Mouse (Mus musculus) layer of hippocampus, adult 2 months (tissue): ENCODE data around the gene Coro2b. TPM values are rescaled to one million over a fixed set of nuclear protein-coding genes. Genes with fewer than 3 reads are reported as not detected.
A peak's percentile ranks its signal among the peaks of the same experiment; 100 is the strongest.

ENCODE experiments used
- DNase-seq, 2 experiments: peaks; one replicate each; pipeline ENCODE4 v3.0.0; 2022; ENCODE audit warnings: low spot score in 2 of 2
- H3K27ac ChIP-seq: fragments of 200-600 bp; 2 replicates; pipeline ENCODE4 v1.8.1; 2022
- H3K4me3 ChIP-seq: fragments of 200-600 bp; 2 replicates; pipeline ENCODE4 v1.8.1; 2022; ENCODE audit warnings: mild to moderate bottlenecking
- CTCF ChIP-seq: fragments of 200-600 bp; conservative IDR thresholded peaks from 2 replicates; pipeline ENCODE4 v1.8.1; 2022; ENCODE audit warnings: antibody characterized with exemption, mild to moderate bottlenecking, moderate library complexity
- total RNA-seq, 2 experiments: library from RNA; stranded (reverse); gene quantifications; 2 replicates each; pipeline ENCODE4 v1.2.3; 2021

Coro2b gene
- total RNA-seq, 2 experiments from 2014 or later: 226 to 243 TPM

- H3K27ac ChIP-seq: peak overlapping the region; percentile 20; the same call in 1 of the 2 replicates
- H3K4me3 ChIP-seq: no peak overlapping the region
- DNase-seq: no peak
- no peak for TF ChIP-seq CTCF
Observed at GRCm38 (mm10) chr9:62501566-62501965, 35.3 kb downstream of the Coro2b start.

DNA sequence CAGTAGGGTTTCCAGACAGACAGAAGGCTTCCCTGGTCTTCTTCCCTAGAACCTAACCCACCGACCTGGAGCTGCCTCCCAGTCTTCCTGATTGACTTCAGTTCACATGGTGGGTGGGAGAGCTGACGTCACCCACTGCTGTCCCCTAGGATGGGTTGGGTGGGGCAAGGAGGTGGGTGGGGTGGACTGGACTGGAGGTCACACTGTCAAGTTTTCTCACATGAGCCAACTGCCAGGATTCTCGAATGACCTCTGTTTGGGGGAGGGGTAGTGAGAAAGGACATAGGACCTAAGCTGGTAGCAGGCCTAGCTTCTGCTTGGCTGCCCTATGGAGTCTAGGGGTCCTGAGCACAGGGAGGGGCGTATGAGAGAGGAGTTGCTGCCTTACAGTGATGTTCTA is 36.8 kb downstream of the Coro2b start:
- DNase-seq: no peak
- Histone ChIP-seq H3K4me3 (no peak overlapping the region), H3K27ac (peak overlapping the region; percentile 71; the same call in 1 of the 2 replicates)
- TF ChIP-seq CTCF: no peak

GRCm38 (mm10) chr9:62498945-62499344 is 37.9 kb downstream of the Coro2b start:
- DNase-seq: no peak
- H3K27ac ChIP-seq: peak overlapping the region; percentile 71
- TF ChIP-seq CTCF: no peak
- no peak overlapping the region for H3K4me3 ChIP-seq

GRCm38 (mm10) chr9:62497135-62498092 is 39.4 kb downstream of the Coro2b start:
- TF ChIP-seq CTCF: no peak
- Histone ChIP-seq H3K4me3 (no peak overlapping the region), H3K27ac (peak overlapping the region; percentile 71)
- DNase-seq: no peak

- H3K27ac ChIP-seq: peak overlapping the region; percentile 82
- no peak overlapping the region for H3K4me3 ChIP-seq
- no peak for TF ChIP-seq CTCF
- no peak for DNase-seq
Observed at GRCm38 (mm10) chr9:62492306-62492990, 44.4 kb downstream of the Coro2b start.

DNA sequence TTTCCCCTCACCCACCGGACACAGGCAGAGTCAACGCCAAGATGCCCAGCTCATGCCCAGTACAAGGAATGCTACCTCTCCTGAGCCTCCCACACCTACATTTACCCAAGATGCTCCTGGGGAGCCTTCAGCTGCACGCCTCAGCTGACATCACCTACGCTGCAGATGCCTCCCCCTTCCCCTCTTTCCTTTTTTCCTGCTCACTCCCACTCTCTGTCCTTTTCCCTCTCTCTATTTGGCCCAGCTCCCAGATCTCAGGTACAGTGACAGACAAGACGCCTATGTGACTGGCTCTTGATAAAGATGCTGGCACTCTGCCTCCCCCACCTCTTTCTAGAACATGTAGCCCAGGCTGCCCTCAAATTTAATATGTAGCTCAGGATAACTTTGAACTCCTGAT is 45.2 kb downstream of the Coro2b start:
- Histone ChIP-seq H3K27ac (peak overlapping the region; percentile 82), H3K4me3 (no peak overlapping the region)
- DNase-seq: peak in 1 of 2 experiments; percentile 61
- TF ChIP-seq CTCF: no peak

- peak overlapping the region; percentile 82 for H3K27ac ChIP-seq
- DNase-seq: no peak
- peak; percentile 68 for TF ChIP-seq CTCF
Observed at GRCm38 (mm10) chr9:62491104-62491503, 45.7 kb downstream of the Coro2b start.

DNA sequence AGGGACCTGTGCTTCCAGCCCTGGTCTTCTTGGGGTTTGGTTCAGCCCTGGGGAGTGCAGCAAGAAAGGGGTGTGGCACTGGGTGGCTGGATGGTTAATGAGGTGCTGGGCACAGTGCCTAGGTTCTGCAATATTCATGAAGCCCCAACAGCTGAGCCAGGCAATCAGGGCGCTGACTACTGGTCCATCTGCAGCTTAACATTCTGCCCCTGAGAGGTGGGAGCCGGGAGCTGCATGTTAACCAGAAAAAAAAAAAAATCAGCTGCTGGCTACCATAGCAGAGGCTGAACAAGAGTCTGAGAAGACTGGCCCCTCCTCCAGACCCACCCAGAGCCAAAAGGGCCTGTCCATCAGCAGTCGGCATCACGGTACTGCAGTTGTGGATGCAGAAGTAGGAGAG is 52.7 kb downstream of the Coro2b start:
- peak; percentile 56 to 74 for DNase-seq
- Histone ChIP-seq H3K4me3 (no peak overlapping the region), H3K27ac (peak overlapping the region; percentile 72)
- TF ChIP-seq CTCF: peak; percentile 37

More at GRCm38 (mm10) chr9:62491104-62491503, 45.7 kb downstream of the Coro2b start:
- H3K4me3 ChIP-seq: no peak overlapping the region

GRCm38 (mm10) chr9:62482788-62483187 is 54.1 kb downstream of the Coro2b start:
- H3K4me3 ChIP-seq: no peak overlapping the region
- H3K27ac ChIP-seq: peak overlapping the region; percentile 72
- DNase-seq: no peak
- peak; percentile 36 for TF ChIP-seq CTCF

DNA sequence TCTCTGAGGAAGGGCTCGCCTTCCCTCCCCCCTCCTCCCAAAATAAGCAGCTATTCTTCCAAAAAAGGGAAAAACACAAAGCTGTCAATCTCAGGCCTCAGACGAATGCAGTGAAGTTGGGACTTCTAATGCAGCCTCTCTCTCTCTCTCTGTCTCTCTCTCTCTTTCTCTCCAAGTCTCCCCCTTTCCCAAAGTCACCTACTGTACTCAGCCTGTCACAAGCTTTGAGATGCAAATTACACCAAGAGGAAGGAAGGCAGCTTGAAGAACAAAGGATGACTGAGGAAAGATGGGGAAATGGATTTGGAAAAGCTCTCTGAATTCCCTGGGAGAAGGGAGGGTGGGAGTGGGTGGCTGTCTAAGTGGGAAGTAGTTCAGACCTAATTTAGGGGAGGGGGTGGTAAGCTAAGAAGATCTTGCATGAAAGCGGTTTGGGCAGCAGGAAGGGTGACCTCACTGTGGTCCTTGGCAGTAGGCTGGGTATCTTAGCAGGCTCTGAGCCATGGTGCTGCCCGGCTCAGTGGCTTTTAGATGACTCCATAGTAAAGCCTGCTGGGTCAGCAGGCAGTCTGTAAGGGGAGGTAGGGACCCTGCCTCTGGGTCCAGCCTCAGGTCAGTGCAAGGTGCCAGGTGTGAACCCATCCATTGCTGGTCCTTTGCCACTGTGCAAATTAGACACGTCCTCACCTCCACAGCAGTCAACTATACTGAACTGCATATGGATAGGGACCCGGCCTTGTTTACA is 55.8 kb downstream of the Coro2b start:
- TF ChIP-seq CTCF: no peak
- Histone ChIP-seq H3K27ac (peak overlapping the region; percentile 91), H3K4me3 (no peak overlapping the region)
- no peak for DNase-seq

DNA sequence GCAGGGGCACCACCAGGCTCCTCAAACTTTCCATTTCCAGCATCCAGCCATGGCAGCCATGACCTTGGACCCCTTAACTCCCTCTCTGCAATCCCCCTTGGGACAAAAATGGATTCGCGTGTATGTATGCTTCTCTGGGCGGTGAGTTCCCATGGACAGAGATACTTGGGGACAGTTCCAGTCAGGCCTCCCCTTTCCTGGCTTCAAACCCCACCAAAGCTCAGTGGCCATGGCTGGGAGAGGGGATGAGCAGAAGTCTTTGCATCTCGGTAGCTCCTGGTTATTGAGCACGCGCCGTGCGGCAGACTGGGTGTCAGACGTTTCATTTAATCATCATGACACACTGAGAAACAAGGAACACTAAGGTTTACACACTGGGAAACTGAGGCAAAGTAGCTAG is 56.7 kb downstream of the Coro2b start:
- no peak overlapping the region for H3K4me3 ChIP-seq
- no peak for DNase-seq
- peak overlapping the region; percentile 91 for H3K27ac ChIP-seq
- no peak for TF ChIP-seq CTCF

GRCm38 (mm10) chr9:62476782-62477487 is 59.9 kb downstream of the Coro2b start:
- DNase-seq: peak; percentile 90 to 91
- peak overlapping the region; percentile 91 for H3K27ac ChIP-seq
- no peak for TF ChIP-seq CTCF
- H3K4me3 ChIP-seq: no peak overlapping the region
